Mouse (Mus musculus): ENCODE data around the gene Icam1. TPM values are rescaled to one million over a fixed set of nuclear protein-coding genes. Genes with fewer than 3 reads are reported as not detected.

The Icam1 gene
- 49.4 to 53.1 TPM (median 50.5 TPM) in 4 replicates for total RNA-seq (2023)

GRCm38 (mm10) chr9:21015571-21016130 lies at the start of gene Icam1:
Gene Icam1 (plus strand): TSS chr9:21015985.

GRCm38 (mm10) chr9:20976216-20976960 lies 39.4 kb upstream of the Icam1 start, which contains the start of gene S1pr2:
Gene S1pr2 (minus strand): TSS chr9:20976781.

GRCm38 (mm10) chr9:21002627-21003551 lies 12.9 kb upstream of the Icam1 start, which contains the start of gene Mrpl4:
Gene Mrpl4 (plus strand): TSS chr9:21002738.

GRCm38 (mm10) chr9:21029291-21030054 lies 13.7 kb downstream of the Icam1 start, which contains the start of gene Icam4:
Gene Icam4 (plus strand): TSS chr9:21029373.

GRCm38 (mm10) chr9:21031896-21032351 lies 16.1 kb downstream of the Icam1 start, which contains the start of gene Icam5:
Gene Icam5 (plus strand): TSS chr9:21032073.

GRCm38 (mm10) chr9:21067006-21067684 lies 51.4 kb downstream of the Icam1 start, which contains the start of gene Zglp1:
Gene Zglp1 (minus strand): TSS chr9:21067093.

GRCm38 (mm10) chr9:21073044-21073840 lies 57.5 kb downstream of the Icam1 start, which contains the start of the genes Gm49373 and Fdx1l:
Gene Gm49373 (minus strand): TSS chr9:21073096.
Gene Fdx1l (minus strand): TSS chr9:21073614.

Other genes starting within 250 kb of the Icam1 start
- gene Col5a3, start 200.9 kb upstream of the Icam1 start, total RNA-seq (2023) = 0.75 to 2.1 TPM (median 1.3 TPM) in 4 replicates
- not detected in 4 replicates for gene Rdh8, start 197.5 kb upstream of the Icam1 start, total RNA-seq (2023)
- 45.8 to 56.2 TPM (median 51.6 TPM) in 4 replicates for gene A230050P20Rik, start 147.3 kb upstream of the Icam1 start, total RNA-seq (2023)
- gene Angptl6, start 136.3 kb upstream of the Icam1 start, total RNA-seq (2023) = 0.49 to 2.0 TPM (median 1.0 TPM) in 4 replicates
- 114 to 135 TPM (median 121 TPM) in 4 replicates for gene Ppan, start 127.8 kb upstream of the Icam1 start, total RNA-seq (2023)
- 165 to 183 TPM (median 181 TPM) in 4 replicates for gene Eif3g, start 117.4 kb upstream of the Icam1 start, total RNA-seq (2023)
- gene Dnmt1, start 56.1 kb upstream of the Icam1 start, total RNA-seq (2023) = 67.0 to 72.1 TPM (median 69.3 TPM) in 4 replicates
- 2.3 to 3.2 TPM (median 3.1 TPM) in 4 replicates for gene S1pr2, start 39.2 kb upstream of the Icam1 start, total RNA-seq (2023)
- gene Mrpl4, start 13.2 kb upstream of the Icam1 start, total RNA-seq (2023) = 52.3 to 59.0 TPM (median 57.1 TPM) in 4 replicates
- gene Icam4, start 13.4 kb downstream of the Icam1 start, total RNA-seq (2023) = 0.63 TPM in 1 of 4 replicates, not detected in the others
- 0.20 to 0.33 TPM in 2 of 4 replicates, not detected in the others for gene Icam5, start 16.1 kb downstream of the Icam1 start, total RNA-seq (2023)
- not detected in 4 replicates for gene Zglp1, start 51.1 kb downstream of the Icam1 start, total RNA-seq (2023)
- 1.3 to 1.9 TPM (median 1.6 TPM) in 4 replicates for gene Gm49373, start 57.1 kb downstream of the Icam1 start, total RNA-seq (2023)
- gene Fdx1l, start 57.6 kb downstream of the Icam1 start, total RNA-seq (2023) = 20.9 to 28.2 TPM (median 25.9 TPM) in 4 replicates
- 9.4 to 13.1 TPM (median 9.8 TPM) in 4 replicates for gene Gm38431, start 76.0 kb downstream of the Icam1 start, total RNA-seq (2023)
- 111 to 115 TPM (median 113 TPM) in 4 replicates for gene Raver1, start 76.0 kb downstream of the Icam1 start, total RNA-seq (2023)
- 46.8 to 61.2 TPM (median 51.4 TPM) in 4 replicates for gene Tyk2, start 115.3 kb downstream of the Icam1 start, total RNA-seq (2023)
- gene Cdc37, start 134.0 kb downstream of the Icam1 start, total RNA-seq (2023) = 108 to 117 TPM (median 111 TPM) in 4 replicates
- gene Pde4a, start 149.7 kb downstream of the Icam1 start, total RNA-seq (2023) = 7.8 to 10.5 TPM (median 8.8 TPM) in 4 replicates
- 25.0 to 32.1 TPM (median 29.5 TPM) in 4 replicates for gene Keap1, start 223.4 kb downstream of the Icam1 start, total RNA-seq (2023)
- gene S1pr5, start 232.5 kb downstream of the Icam1 start, total RNA-seq (2023) = 0.24 to 0.36 TPM (median 0.28 TPM) in 3 of 4 replicates, not detected in the other
- 48.2 to 54.2 TPM (median 52.1 TPM) in 4 replicates for gene Atg4d, start 249.3 kb downstream of the Icam1 start, total RNA-seq (2023)